Mouse (Mus musculus): ENCODE measurements around the gene Slamf6. TPM values are rescaled to one million over a fixed set of nuclear protein-coding genes. Genes with fewer than 3 reads are reported as not detected.
A peak's percentile ranks its signal among the peaks of the same experiment; 100 is the strongest.

The Slamf6 gene
- polyA plus RNA-seq, 1 experiment from 2014 or later = not detected

GRCm38 (mm10) chr1:171992901-171993530 lies 75.7 kb downstream of the Slamf6 start:
- Histone ChIP-seq H3K27ac (no peak overlapping the region), H3K9me3 (replicated peaks) (no peaks in the 10 kb centered on the region), H3K4me1 (no peaks in the 10 kb centered on the region), H3K27me3 (ENCODE audit: low read depth, poor library complexity, severe bottlenecking) (no peaks in the 10 kb centered on the region), H3K4me3 (no peak overlapping the region), H3K36me3 (no peaks in the 10 kb centered on the region)
- WGBS = 88% methylated on average over 4 of the region's 4 CpGs
- DNase-seq (ENCODE audit: low spot score) = no peak

- no peak overlapping the region for H3K4me3 ChIP-seq
- H3K27me3 ChIP-seq (ENCODE audit: low read depth, poor library complexity, severe bottlenecking) = no peaks in the 10 kb centered on the region
- no peak overlapping the region for H3K27ac ChIP-seq
- 75% methylated on average over 2 of the region's 2 CpGs for WGBS
- H3K36me3 ChIP-seq = no peaks in the 10 kb centered on the region
- no peaks in the 10 kb centered on the region for H3K9me3 ChIP-seq (replicated peaks)
- no peaks in the 10 kb centered on the region for H3K4me1 ChIP-seq
- no peak for DNase-seq (ENCODE audit: low spot score)
Observed at GRCm38 (mm10) chr1:171994501-171994900, 77.2 kb downstream of the Slamf6 start.

GRCm38 (mm10) chr1:171994918-171995715 lies 77.8 kb downstream of the Slamf6 start:
- H3K4me3 ChIP-seq = no peak overlapping the region
- 89% methylated on average over 11 of the region's 11 CpGs for WGBS
- H3K27ac ChIP-seq = no peak overlapping the region
- DNase-seq (ENCODE audit: low spot score) = no peak
- H3K36me3 ChIP-seq = 0 out of 2 replicates have a peak, but pooled peaks cover 3% of the 10 kb centered on the region
- H3K9me3 ChIP-seq (replicated peaks) = no peaks in the 10 kb centered on the region
- no peaks in the 10 kb centered on the region for H3K4me1 ChIP-seq
- H3K27me3 ChIP-seq (ENCODE audit: low read depth, poor library complexity, severe bottlenecking) = no peaks in the 10 kb centered on the region

DNA sequence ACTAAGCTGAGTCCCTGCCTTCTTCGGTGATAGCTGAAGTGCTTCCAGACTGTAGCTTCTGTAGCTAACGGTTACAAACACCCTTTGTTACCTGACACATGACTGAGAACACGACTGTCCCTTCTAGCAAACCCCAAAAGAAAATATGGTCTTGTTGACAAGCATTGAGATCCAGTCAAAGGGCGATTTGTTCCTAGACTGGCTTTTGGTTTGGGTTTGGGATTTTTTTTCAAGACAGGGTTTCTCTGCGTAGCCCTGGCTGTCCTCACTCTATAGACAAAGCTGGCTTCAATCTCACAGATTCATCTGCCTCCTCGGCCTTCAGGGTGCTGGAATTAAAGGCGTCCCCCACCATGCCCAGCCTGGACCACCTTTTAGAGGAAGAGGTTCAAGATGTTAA lies 79.4 kb downstream of the Slamf6 start:
- 86% methylated on average over 7 of the region's 7 CpGs for WGBS
- Histone ChIP-seq H3K4me1 (no peaks in the 10 kb centered on the region), H3K27me3 (ENCODE audit: low read depth, poor library complexity, severe bottlenecking) (no peaks in the 10 kb centered on the region), H3K4me3 (no peak overlapping the region), H3K27ac (no peak overlapping the region), H3K9me3 (replicated peaks) (no peaks in the 10 kb centered on the region), H3K36me3 (peaks cover 13% of the 10 kb centered on the region)
- DNase-seq (ENCODE audit: low spot score) = no peak

DNA sequence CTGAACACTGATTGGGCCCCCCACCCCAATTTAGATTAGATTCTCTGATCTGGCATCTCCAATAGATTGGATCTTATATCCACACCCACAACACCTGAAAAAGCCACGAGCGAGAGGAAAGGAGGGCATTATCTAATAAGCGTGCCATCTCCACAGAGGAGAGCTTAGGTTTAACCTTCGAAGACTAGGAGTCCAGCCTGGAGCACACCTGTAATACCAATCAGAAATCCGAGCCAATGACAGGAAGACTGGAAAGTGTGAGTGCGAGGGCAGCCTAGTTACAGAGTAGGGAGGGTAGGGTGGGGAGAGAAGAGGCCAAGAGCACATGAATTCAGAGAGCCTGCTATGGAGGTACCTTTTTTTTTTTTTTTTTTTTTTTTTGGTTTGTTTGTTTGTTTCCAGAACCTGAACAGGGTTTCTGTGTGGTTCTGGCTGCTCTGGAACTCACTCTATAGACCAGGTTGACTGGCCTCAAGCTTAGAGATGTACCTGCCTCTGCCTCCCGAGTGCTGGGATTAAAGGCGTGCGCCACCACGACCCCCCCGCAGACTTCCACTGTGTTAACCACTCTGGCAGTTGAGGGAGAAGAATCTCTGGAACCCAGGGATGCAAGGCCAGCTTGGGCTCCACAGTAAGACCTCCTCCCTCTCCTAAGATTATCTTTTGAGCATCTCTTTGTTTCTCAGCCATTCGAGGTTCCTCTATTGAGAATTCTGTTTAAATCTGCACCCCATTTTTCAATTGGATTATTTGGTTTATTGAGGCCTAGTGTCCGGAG lies 81.7 kb downstream of the Slamf6 start:
- Histone ChIP-seq H3K9me3 (replicated peaks) (no peaks in the 10 kb centered on the region), H3K4me1 (no peaks in the 10 kb centered on the region), H3K4me3 (no peak overlapping the region), H3K27ac (no peak overlapping the region), H3K27me3 (ENCODE audit: low read depth, poor library complexity, severe bottlenecking) (no peaks in the 10 kb centered on the region), H3K36me3 (peaks cover 34% of the 10 kb centered on the region)
- no peak for DNase-seq (ENCODE audit: low spot score)
- 92% methylated on average over 13 of the region's 13 CpGs for WGBS

DNA sequence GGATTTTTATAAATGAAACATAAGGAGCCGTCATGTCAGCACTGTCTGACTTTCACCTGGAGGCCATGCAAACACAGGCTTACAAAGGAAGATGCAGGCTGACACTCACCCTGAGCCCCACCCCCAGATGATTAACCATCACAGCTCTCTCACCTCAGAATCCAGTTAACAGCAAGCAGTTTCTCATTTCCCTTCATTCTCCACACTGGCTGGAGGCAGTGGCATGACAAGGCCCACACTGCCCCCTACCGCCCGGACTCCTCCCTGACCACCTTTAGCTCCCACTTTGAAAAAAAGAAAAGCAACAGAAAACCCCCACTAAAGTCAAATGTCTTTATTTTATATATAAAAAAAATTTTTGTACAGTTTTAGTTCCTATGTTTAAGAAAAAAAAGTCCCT lies 83.3 kb downstream of the Slamf6 start:
- Histone ChIP-seq H3K27me3 (ENCODE audit: low read depth, poor library complexity, severe bottlenecking) (no peaks in the 10 kb centered on the region), H3K4me1 (no peaks in the 10 kb centered on the region), H3K9me3 (replicated peaks) (no peaks in the 10 kb centered on the region), H3K27ac (no peak overlapping the region), H3K36me3 (peaks cover 51% of the 10 kb centered on the region), H3K4me3 (no peak overlapping the region)
- peak; percentile 63 for DNase-seq (ENCODE audit: low spot score)
- 57% methylated on average over 3 of the region's 3 CpGs for WGBS

GRCm38 (mm10) chr1:172001665-172002064 lies 84.3 kb downstream of the Slamf6 start:
- H3K4me1 ChIP-seq = no peaks in the 10 kb centered on the region
- no peak overlapping the region for H3K27ac ChIP-seq
- no peak overlapping the region for H3K4me3 ChIP-seq
- peaks cover 61% of the 10 kb centered on the region for H3K36me3 ChIP-seq
- no peak for DNase-seq (ENCODE audit: low spot score)
- 69% methylated on average over 12 of the region's 12 CpGs for WGBS
- H3K9me3 ChIP-seq (replicated peaks) = no peaks in the 10 kb centered on the region
- no peaks in the 10 kb centered on the region for H3K27me3 ChIP-seq (ENCODE audit: low read depth, poor library complexity, severe bottlenecking)

Other genes with a start within 250 kb of the Slamf6 start
- 0.13 and 0.38 TPM in 2 replicates for gene Cd48, start 235.5 kb upstream of the Slamf6 start, polyA plus RNA-seq (2016; fragmentation: Nextera tagmentation; extraction: Ambion mirVana)
- 0.19 and 0.29 TPM in 2 replicates for gene Slamf1, start 150.4 kb upstream of the Slamf6 start, polyA plus RNA-seq (2016; fragmentation: Nextera tagmentation; extraction: Ambion mirVana)
- gene Cd84, start 77.8 kb upstream of the Slamf6 start, polyA plus RNA-seq (2016; fragmentation: Nextera tagmentation; extraction: Ambion mirVana) = 0.23 and 0.44 TPM in 2 replicates
- not detected in 2 replicates for gene Gm10521, start 21.9 kb upstream of the Slamf6 start, polyA plus RNA-seq (2016; fragmentation: Nextera tagmentation; extraction: Ambion mirVana)
- gene Vangl2, start 110.9 kb downstream of the Slamf6 start, polyA plus RNA-seq (2016; fragmentation: Nextera tagmentation; extraction: Ambion mirVana) = 28.3 and 29.9 TPM in 2 replicates
- not detected in 2 replicates for gene Nhlh1, start 140.1 kb downstream of the Slamf6 start, polyA plus RNA-seq (2016; fragmentation: Nextera tagmentation; extraction: Ambion mirVana)
- 155 and 201 TPM in 2 replicates for gene Copa, start 165.0 kb downstream of the Slamf6 start, polyA plus RNA-seq (2016; fragmentation: Nextera tagmentation; extraction: Ambion mirVana)
- 83.4 and 95.9 TPM in 2 replicates for gene Ncstn, start 165.3 kb downstream of the Slamf6 start, polyA plus RNA-seq (2016; fragmentation: Nextera tagmentation; extraction: Ambion mirVana)
- gene Pex19, start 209.2 kb downstream of the Slamf6 start, polyA plus RNA-seq (2016; fragmentation: Nextera tagmentation; extraction: Ambion mirVana) = 195 and 206 TPM in 2 replicates
- 125 and 156 TPM in 2 replicates for gene Dcaf8, start 230.6 kb downstream of the Slamf6 start, polyA plus RNA-seq (2016; fragmentation: Nextera tagmentation; extraction: Ambion mirVana)

Data from limb, embryonic 10.5 days (tissue).